Mouse (Mus musculus): Measurements from ENCODE around the gene Frrs1.

GRCm38 (mm10) chr3:116826471-116827215 lies 32.6 kb upstream of the Frrs1 start:
- TF ChIP-seq CTCF (IDR thresholded peaks at IDR 0.05; ENCODE audit: low read depth) (no peak), EP300 (IDR thresholded peaks at IDR 0.05; ENCODE audit: low read depth) (no peak)

Measured in heart, postnatal 0 days (tissue).